ENCODE assay signal across 8 mouse cellular contexts in the genomic region with DNA sequence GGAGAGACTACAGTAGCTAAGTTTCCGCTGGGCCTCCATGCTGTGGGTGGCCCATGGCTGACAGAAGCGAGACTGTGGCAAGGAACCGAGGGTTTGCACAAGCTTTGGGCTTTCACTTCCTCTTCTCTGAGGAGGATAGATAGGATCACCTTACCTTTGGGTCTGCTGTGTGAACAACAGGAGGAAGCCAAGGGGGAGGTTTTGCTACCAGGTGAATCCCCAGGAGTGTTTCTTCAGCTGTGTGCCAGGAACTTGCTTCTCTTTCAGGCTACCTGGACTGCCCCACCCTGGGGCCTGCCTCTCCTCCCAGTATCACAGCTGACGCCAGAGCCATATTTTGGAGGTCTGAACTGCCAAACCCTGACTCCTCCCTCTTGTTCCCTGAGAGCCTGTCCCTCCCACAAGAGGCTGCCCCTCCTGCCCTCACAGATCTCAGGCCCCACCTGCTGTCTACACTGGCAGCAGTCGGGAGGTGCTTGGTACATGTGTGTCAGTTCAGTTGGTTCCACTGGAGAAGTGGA. TPM values are rescaled to one million over a fixed set of nuclear protein-coding genes. Genes with fewer than 3 reads are reported as not detected.
DNase-seq lines count a peak whose midpoint lies in the region; ATAC-seq lines count a peak whose summit lies in the region.

No protein-coding gene starts in this region.

- no peak for ATAC-seq in heart, embryonic 14.5 days (ENCODE audit: insufficient number of reproducible peaks, insufficient read depth, low FRiP score, low read depth)
- ATAC-seq in limb, embryonic 11.5 days (ENCODE audit: insufficient number of reproducible peaks, low FRiP score, low TSS enrichment, low read depth): no peak
- ATAC-seq in midbrain, embryonic 13.5 days: no peak

- H3K36me3 ChIP-seq in heart, embryonic 14.5 days (ENCODE audit: control insufficient read depth, insufficient read depth, low read length): no peaks in the 10 kb centered on the region
- H3K36me3 ChIP-seq in limb, embryonic 11.5 days (ENCODE audit: control insufficient read depth, insufficient read depth, low read length): no peaks in the 10 kb centered on the region
- no peaks in the 10 kb centered on the region for H3K36me3 ChIP-seq in midbrain, embryonic 13.5 days

- 29% methylated on average over 5 of the region's 5 CpGs for WGBS in heart, embryonic 14.5 days
- WGBS in limb, embryonic 11.5 days: 58% methylated on average over 5 of the region's 5 CpGs
- 46% methylated on average over 5 of the region's 5 CpGs for WGBS in midbrain, embryonic 13.5 days

- peaks cover 54 to 76% of the 10 kb centered on the region in 2 experiments for H3K4me1 ChIP-seq in heart, embryonic 14.5 days (ENCODE audit: control insufficient read depth in 2 of 2, insufficient read depth in 2 of 2, low read length in 2 of 2)
- peaks cover 40% of the 10 kb centered on the region for H3K4me1 ChIP-seq in limb, embryonic 11.5 days (ENCODE audit: control insufficient read depth, insufficient read depth, low read length)
- H3K4me1 ChIP-seq in midbrain, embryonic 13.5 days (replicated peaks): peaks cover 86% of the 10 kb centered on the region

- H3K4me3 ChIP-seq in heart, embryonic 14.5 days (ENCODE audit: control insufficient read depth in 1 of 2, insufficient read depth in 1 of 2, low read depth in 1 of 2, low read length in 2 of 2): no peak overlapping the region
- H3K4me3 ChIP-seq in limb, embryonic 11.5 days (ENCODE audit: low read depth, low read length): no peak overlapping the region
- no peak overlapping the region for H3K4me3 ChIP-seq in midbrain, embryonic 13.5 days (replicated peaks)

- peak overlapping the region; percentile 18 to 64; a peak in 2 of 4 replicates for H3K27ac ChIP-seq in heart, embryonic 14.5 days (replicated peaks in 1 of 2; ENCODE audit: control insufficient read depth in 1 of 2, insufficient read depth in 1 of 2, low read depth in 2 of 2, low read length in 2 of 2)
- 0 out of 2 replicates have a peak overlapping the region, but pooled peaks have one; percentile 30 for H3K27ac ChIP-seq in limb, embryonic 11.5 days (replicated peaks; ENCODE audit: low read depth, low read length)
- H3K27ac ChIP-seq in midbrain, embryonic 13.5 days: peak overlapping the region; percentile 86

- peak overlapping the region; percentile 55 for H3K9ac ChIP-seq in heart, embryonic 14.5 days (ENCODE audit: low read length)
- no peak overlapping the region for H3K9ac ChIP-seq in limb, embryonic 11.5 days (ENCODE audit: low read length)
- H3K9ac ChIP-seq in midbrain, embryonic 13.5 days (replicated peaks): no peak overlapping the region

- H3K4me2 ChIP-seq in heart, embryonic 14.5 days (ENCODE audit: low read length): peak overlapping the region; percentile 13; the same call in 1 of the 2 replicates
- 0 out of 2 replicates have a peak overlapping the region, but pooled peaks have one; percentile 4 for H3K4me2 ChIP-seq in limb, embryonic 11.5 days (ENCODE audit: low read depth, severe bottlenecking)
- H3K4me2 ChIP-seq in midbrain, embryonic 13.5 days (replicated peaks): no peak overlapping the region

- H3K9me3 ChIP-seq in heart, embryonic 14.5 days (ENCODE audit: control insufficient read depth, low read length): no peaks in the 10 kb centered on the region
- no peaks in the 10 kb centered on the region for H3K9me3 ChIP-seq in limb, embryonic 11.5 days (ENCODE audit: control insufficient read depth, low read length)
- no peaks in the 10 kb centered on the region for H3K9me3 ChIP-seq in midbrain, embryonic 13.5 days

- H3K27me3 ChIP-seq in heart, embryonic 14.5 days (ENCODE audit: control insufficient read depth, insufficient read depth, low read length): no peaks in the 10 kb centered on the region
- no peaks in the 10 kb centered on the region for H3K27me3 ChIP-seq in limb, embryonic 11.5 days (ENCODE audit: control insufficient read depth, insufficient read depth, low read length)
- no peaks in the 10 kb centered on the region for H3K27me3 ChIP-seq in midbrain, embryonic 13.5 days

- DNase-seq in gastrocnemius, adult 18-20 months (ENCODE audit: low spot score): peak; percentile 47
- no peak for DNase-seq in gastrocnemius, postnatal 10 days
- peak; percentile 37 for DNase-seq in c-Kit-negative CD71-positive TER-119-positive erythroid progenitor cells, embryonic 14.5 days (ENCODE audit: low read depth, low spot score)
- DNase-seq in limb, embryonic 11.5 days (ENCODE audit: low spot score): no peak
- no peak for DNase-seq in cerebellum, postnatal 10 days
- no peak for DNase-seq in right cerebral cortex, postnatal 25 days

RNA-seq across cellular contexts. Expression of gene Idh2, which starts 40.2 kb away (rescaled TPM):
- 100 to 1,000 TPM; 317 to 516 TPM for total RNA-seq in gastrocnemius, adult 18-20 months (2021)
- 100 to 1,000 TPM; 244 to 271 TPM for total RNA-seq in gastrocnemius, postnatal 10 days (2021)
- polyA plus RNA-seq in heart, embryonic 14.5 days (2014; fragmentation: Nextera tagmentation; extraction: Ambion mirVana): 2,473 and 2,606 TPM in 2 replicates
- polyA plus RNA-seq in limb, embryonic 11.5 days (2014; fragmentation: Nextera tagmentation; extraction: Ambion mirVana): 540 and 555 TPM in 2 replicates
- polyA plus RNA-seq in midbrain, embryonic 13.5 days (2015; fragmentation: Nextera tagmentation; extraction: Ambion mirVana): 291 and 296 TPM in 2 replicates

RNA-seq across cellular contexts. Expression of gene Zfp710, which starts 50.4 kb away (rescaled TPM):
- 10 to 100 TPM; 21.1 to 31.3 TPM for total RNA-seq in gastrocnemius, adult 18-20 months (2021)
- 10 to 100 TPM; 14.2 to 16.7 TPM for total RNA-seq in gastrocnemius, postnatal 10 days (2021)
- polyA plus RNA-seq in heart, embryonic 14.5 days (2014; fragmentation: Nextera tagmentation; extraction: Ambion mirVana): 11.5 and 12.2 TPM in 2 replicates
- 15.4 and 17.0 TPM in 2 replicates for polyA plus RNA-seq in limb, embryonic 11.5 days (2014; fragmentation: Nextera tagmentation; extraction: Ambion mirVana)
- polyA plus RNA-seq in midbrain, embryonic 13.5 days (2015; fragmentation: Nextera tagmentation; extraction: Ambion mirVana): 21.3 and 25.1 TPM in 2 replicates

Comparison
In these comparisons a context has a peak if more than half of its experiments do, and no peak if none do; other contexts are left out.
1. DNase-seq: peak in gastrocnemius, adult 18-20 months (single experiment) and c-Kit-negative CD71-positive TER-119-positive erythroid progenitor cells, embryonic 14.5 days (single experiment); none in gastrocnemius, postnatal 10 days (single experiment), limb, embryonic 11.5 days (single experiment), cerebellum, postnatal 10 days (0 of 2) and right cerebral cortex, postnatal 25 days (single experiment).
2. H3K27ac ChIP-seq: peak in every context shown above with its lines; median percentile 86 in midbrain, embryonic 13.5 days; 41 in heart, embryonic 14.5 days; 30 in limb, embryonic 11.5 days.